Comparison of ENCODE assay signal across 18 mouse cellular contexts in genomic region chr2:167945451-167945850, GRCm38 (mm10). TPM values are rescaled to one million over a fixed set of nuclear protein-coding genes. Genes with fewer than 3 reads are reported as not detected.
DNase-seq lines count a peak whose midpoint lies in the region; ATAC-seq and TF ChIP-seq lines count a peak whose summit lies in the region.
"Had no signal": no experiment of that assay in that cellular context is flagged by ENCODE, and none has a peak within 500 bp of the region (broad histone marks: within the 10 kb centered on the region; RNA-seq: fewer than 3 reads in every experiment).

No protein-coding gene starts in this region.

- TF ChIP-seq EP300 in CH12.LX (IDR thresholded peaks at IDR 0.05; ENCODE audit: low read length): no peak

- in situ Hi-C loops in CH12.LX (cut with MboI; ENCODE audit: low pct_ligation_motif_present, low pct_unique_long_range_greater_than_20kb, low sequenced_read_pairs): no loop called here

- H3K9me3 ChIP-seq in hindbrain, embryonic 11.5 days (ENCODE audit: control insufficient read depth, low read length): no peaks in the 10 kb centered on the region
- no peaks in the 10 kb centered on the region for H3K9me3 ChIP-seq in hindbrain, embryonic 16.5 days (ENCODE audit: control insufficient read depth, low read length)
- no peaks in the 10 kb centered on the region for H3K9me3 ChIP-seq in CH12.LX (replicated peaks; ENCODE audit: low read length)
- H3K9me3 ChIP-seq in hindbrain, postnatal 0 days (ENCODE audit: low read length): no peaks in the 10 kb centered on the region
- H3K9me3 ChIP-seq in intestine, embryonic 16.5 days (ENCODE audit: control insufficient read depth, low read length): no peaks in the 10 kb centered on the region
- H3K9me3 ChIP-seq: stomach, embryonic 15.5 days had no signal

- no peak overlapping the region for H3K4me2 ChIP-seq in hindbrain, embryonic 11.5 days (replicated peaks; ENCODE audit: low read depth, low read length)
- no peak overlapping the region for H3K4me2 ChIP-seq in hindbrain, embryonic 16.5 days (ENCODE audit: low read length)
- 0 out of 2 replicates have a peak overlapping the region, but pooled peaks have one; percentile 4 for H3K4me2 ChIP-seq in CH12.LX (ENCODE audit: insufficient read depth, low read depth, poor library complexity, severe bottlenecking)
- H3K4me2 ChIP-seq in hindbrain, postnatal 0 days (ENCODE audit: low read depth, low read length): no peak overlapping the region
- H3K4me2 ChIP-seq in intestine, embryonic 16.5 days (ENCODE audit: low read depth, low read length): no peak overlapping the region
- H3K4me2 ChIP-seq: liver, embryonic 11.5 days; lung, embryonic 14.5 days; stomach, embryonic 15.5 days had no signal

- no peak for ATAC-seq in hindbrain, embryonic 11.5 days (ENCODE audit: low FRiP score)
- no peak for ATAC-seq in hindbrain, embryonic 16.5 days
- ATAC-seq in hindbrain, postnatal 0 days: peak; percentile 48; the same call in 1 of the 2 replicates
- no peak for ATAC-seq in intestine, embryonic 16.5 days

- peak; percentile 51 for DNase-seq in adrenal gland, adult 2 months
- DNase-seq in adrenal gland, postnatal 4 days (ENCODE audit: low spot score in 2 of 2): no peak
- no peak for DNase-seq in hindbrain, embryonic 11.5 days (ENCODE audit: low spot score)
- no peak for DNase-seq in CH12.LX (ENCODE audit: extremely low read depth)
- DNase-seq in hindbrain, postnatal 0 days (ENCODE audit: low spot score): peak; percentile 26
- DNase-seq in layer of hippocampus, adult 9-10 months (ENCODE audit: low spot score): no peak
- DNase-seq: cerebellum, adult 8-10 months; gastrocnemius, postnatal 36 days; lung, embryonic 14.5 days; right cerebral cortex, adult 18-20 months; thymus, postnatal 36 days had no signal

- no peak for TF ChIP-seq RAD21 in CH12.LX (IDR thresholded peaks at IDR 0.05; ENCODE audit: low read depth, low read length)

- H3K9ac ChIP-seq in hindbrain, embryonic 11.5 days (ENCODE audit: low read depth, low read length): 0 out of 2 replicates have a peak overlapping the region, but pooled peaks have one; percentile 15
- H3K9ac ChIP-seq in hindbrain, embryonic 16.5 days (ENCODE audit: low read depth, low read length): no peak overlapping the region
- H3K9ac ChIP-seq in CH12.LX (ENCODE audit: insufficient read depth, low read depth): no peak overlapping the region
- H3K9ac ChIP-seq in hindbrain, postnatal 0 days (replicated peaks; ENCODE audit: low read length): no peak overlapping the region; the same call in 1 of the 2 replicates
- H3K9ac ChIP-seq in intestine, embryonic 16.5 days (ENCODE audit: low read depth, low read length): no peak overlapping the region
- H3K9ac ChIP-seq: lung, embryonic 14.5 days; stomach, embryonic 15.5 days had no signal

- no peaks in the 10 kb centered on the region for H3K27me3 ChIP-seq in hindbrain, embryonic 11.5 days (ENCODE audit: control insufficient read depth, insufficient read depth, low read length)
- no peaks in the 10 kb centered on the region for H3K27me3 ChIP-seq in hindbrain, embryonic 16.5 days (replicated peaks; ENCODE audit: control insufficient read depth, insufficient read depth, low read length)
- H3K27me3 ChIP-seq in CH12.LX (replicated peaks): no peaks in the 10 kb centered on the region
- H3K27me3 ChIP-seq in hindbrain, postnatal 0 days (ENCODE audit: insufficient read depth, low read length): no peaks in the 10 kb centered on the region
- no peaks in the 10 kb centered on the region for H3K27me3 ChIP-seq in intestine, embryonic 16.5 days (replicated peaks; ENCODE audit: control insufficient read depth, insufficient read depth, low read length)
- H3K27me3 ChIP-seq: stomach, embryonic 15.5 days had no signal

- TF ChIP-seq CTCF in CH12.LX (conservative IDR thresholded peaks at IDR 0.05 in 1 of 2, IDR thresholded peaks at IDR 0.05 in 1 of 2; ENCODE audit: low read depth in 2 of 2, low read length in 2 of 2): no peak
- no peak for TF ChIP-seq CTCF in hindbrain, postnatal 0 days (IDR thresholded peaks at IDR 0.05; ENCODE audit: low read depth)

- no peak for TF ChIP-seq POLR2A in CH12.LX (IDR thresholded peaks at IDR 0.05; ENCODE audit: low read depth, low read length)

- H3K4me3 ChIP-seq in hindbrain, embryonic 11.5 days (ENCODE audit: low read depth, low read length): no peak overlapping the region
- H3K4me3 ChIP-seq in hindbrain, embryonic 16.5 days (ENCODE audit: low read length): no peak overlapping the region
- H3K4me3 ChIP-seq in CH12.LX (replicated peaks in 1 of 3; ENCODE audit: low read depth in 2 of 3, low read length in 2 of 3, poor library complexity in 1 of 3): peak overlapping the region in 1 of 3 experiments; percentile 7
- no peak overlapping the region for H3K4me3 ChIP-seq in hindbrain, postnatal 0 days (ENCODE audit: low read length)
- H3K4me3 ChIP-seq in intestine, embryonic 16.5 days (ENCODE audit: low read length): no peak overlapping the region
- H3K4me3 ChIP-seq: erythroblast, embryonic 14.5 days; left cerebral cortex, adult 2 months; stomach, embryonic 15.5 days had no signal

- H3K79me2 ChIP-seq in CH12.LX (replicated peaks; ENCODE audit: control insufficient read depth, extremely low read depth, insufficient read depth, poor library complexity, severe bottlenecking): peaks cover 99% of the 10 kb centered on the region

- WGBS in hindbrain, embryonic 11.5 days: 88% methylated on average over 5 of the region's 5 CpGs
- WGBS in hindbrain, embryonic 16.5 days: 73% methylated on average over 5 of the region's 5 CpGs
- WGBS in hindbrain, postnatal 0 days: 67% methylated on average over 5 of the region's 5 CpGs
- 77% methylated on average over 5 of the region's 5 CpGs for WGBS in intestine, embryonic 16.5 days

- no peak overlapping the region for H3K27ac ChIP-seq in hindbrain, embryonic 11.5 days (ENCODE audit: low read depth, low read length)
- H3K27ac ChIP-seq in hindbrain, embryonic 16.5 days (ENCODE audit: low read depth, low read length): no peak overlapping the region
- peak overlapping the region; percentile 1; the same call in 1 of the 2 replicates for H3K27ac ChIP-seq in CH12.LX (ENCODE audit: insufficient read depth, low read depth)
- H3K27ac ChIP-seq in hindbrain, postnatal 0 days: peak overlapping the region; percentile 15; the same call in 1 of the 2 replicates
- H3K27ac ChIP-seq in intestine, embryonic 16.5 days (ENCODE audit: low read length): no peak overlapping the region
- H3K27ac ChIP-seq: left cerebral cortex, adult 2 months; macrophage; stomach, embryonic 15.5 days had no signal

- peaks cover 4% of the 10 kb centered on the region for H3K4me1 ChIP-seq in hindbrain, embryonic 11.5 days (replicated peaks; ENCODE audit: control insufficient read depth, insufficient read depth, low read length)
- peaks cover 48% of the 10 kb centered on the region for H3K4me1 ChIP-seq in hindbrain, embryonic 16.5 days (ENCODE audit: control insufficient read depth, insufficient read depth, low read depth, low read length)
- peaks cover 78 to 99% of the 10 kb centered on the region in 2 experiments for H3K4me1 ChIP-seq in CH12.LX (ENCODE audit: control insufficient read depth in 1 of 2, insufficient read depth in 2 of 2)
- H3K4me1 ChIP-seq in hindbrain, postnatal 0 days (ENCODE audit: insufficient read depth, low read length): peaks cover 51% of the 10 kb centered on the region
- peaks cover 28% of the 10 kb centered on the region for H3K4me1 ChIP-seq in intestine, embryonic 16.5 days (ENCODE audit: control insufficient read depth, insufficient read depth, low read length)

- H3K36me3 ChIP-seq in hindbrain, embryonic 11.5 days (ENCODE audit: control insufficient read depth, insufficient read depth, low read length): no peaks in the 10 kb centered on the region
- no peaks in the 10 kb centered on the region for H3K36me3 ChIP-seq in hindbrain, embryonic 16.5 days (ENCODE audit: control insufficient read depth, insufficient read depth, low read length)
- H3K36me3 ChIP-seq in CH12.LX (replicated peaks in 1 of 2; ENCODE audit: control insufficient read depth in 1 of 2, insufficient read depth in 1 of 2, low read length in 1 of 2): peaks cover 0 to 44% of the 10 kb centered on the region in 2 experiments
- H3K36me3 ChIP-seq in hindbrain, postnatal 0 days (ENCODE audit: insufficient read depth, low read length): no peaks in the 10 kb centered on the region
- H3K36me3 ChIP-seq in intestine, embryonic 16.5 days (ENCODE audit: control insufficient read depth, insufficient read depth, low read length): no peaks in the 10 kb centered on the region
- H3K36me3 ChIP-seq: stomach, embryonic 15.5 days had no signal

- dilution Hi-C loops in CH12.LX (cut with MboI; ENCODE audit: extremely low pct_ligation_motif_present, extremely low pct_unique_long_range_greater_than_20kb, low sequenced_read_pairs): no loop called here

TF ChIP-seq in CH12.LX, 34 proteins besides CTCF, POLR2A, EP300 and RAD21 (continues in another document):
- TF ChIP-seq ZKSCAN1 (IDR thresholded peaks at IDR 0.05; ENCODE audit: borderline replicate concordance, low read depth, low read length) (no peak), POLR2AphosphoS2 (IDR thresholded peaks at IDR 0.05; ENCODE audit: low read depth, low read length) (no peak), TBP (conservative IDR thresholded peaks at IDR 0.05; ENCODE audit: low read depth, low read length) (no peak), NRF1 (IDR thresholded peaks at IDR 0.05; ENCODE audit: low read depth, low read length) (no peak), MAZ (IDR thresholded peaks at IDR 0.05; ENCODE audit: low read depth, low read length) (no peak), MEF2A (IDR thresholded peaks at IDR 0.05; ENCODE audit: borderline replicate concordance, low read depth, low read length) (no peak), ETS1 (conservative IDR thresholded peaks at IDR 0.05; ENCODE audit: low read depth, low read length) (no peak), SIN3A (IDR thresholded peaks at IDR 0.05; ENCODE audit: low read length) (no peak), ZMIZ1 (IDR thresholded peaks at IDR 0.05; ENCODE audit: low read depth, low read length) (no peak), SMC3 (IDR thresholded peaks at IDR 0.05; ENCODE audit: low read depth, low read length) (no peak), TCF12 (IDR thresholded peaks at IDR 0.05; ENCODE audit: low read depth, low read length) (no peak)

RNA-seq across cellular contexts. Expression of gene Ptpn1, which starts 13.6 kb away (rescaled TPM):
- total RNA-seq in adrenal gland, adult 2 months (2021): 10 to 100 TPM; 55.1 to 71.3 TPM
- 52.3 and 57.9 TPM in 2 replicates for polyA plus RNA-seq in adrenal gland, adult 2 months (2012; rRNA removed)
- total RNA-seq in adrenal gland, postnatal 4 days (2021): 10 to 100 TPM; 49.4 to 58.7 TPM
- 81.9 and 90.3 TPM in 2 replicates for polyA plus RNA-seq in hindbrain, embryonic 11.5 days (2014; fragmentation: Nextera tagmentation; extraction: Ambion mirVana)
- 64.8 and 69.2 TPM in 2 replicates for polyA plus RNA-seq in hindbrain, embryonic 16.5 days (2015; fragmentation: Nextera tagmentation; extraction: Ambion mirVana)
- total RNA-seq in CH12.LX (2012; rRNA removed) (77.6 and 90.0 TPM in 2 replicates), CH12.LX (2014; rRNA removed) (69.8 and 78.5 TPM in 2 replicates)
- polyA plus RNA-seq in CH12.LX (2012; ENCODE audit: insufficient read length, low read depth): 131 and 139 TPM in 2 replicates
- total RNA-seq in hindbrain, postnatal 0 days (2014; rRNA removed): 35.7 and 39.2 TPM in 2 replicates
- 60.0 and 60.1 TPM in 2 replicates for polyA plus RNA-seq in hindbrain, postnatal 0 days (2015; fragmentation: Nextera tagmentation; extraction: Ambion mirVana)
- 37.7 and 45.5 TPM in 2 replicates for polyA plus RNA-seq in intestine, embryonic 16.5 days (2015; fragmentation: Nextera tagmentation; extraction: Ambion mirVana)

Comparison
In these comparisons a context has a peak if more than half of its experiments do, and no peak if none do; other contexts are left out.
1. DNase-seq: peak in adrenal gland, adult 2 months (single experiment) and hindbrain, postnatal 0 days (single experiment); none in adrenal gland, postnatal 4 days (0 of 2), hindbrain, embryonic 11.5 days (single experiment), CH12.LX (single experiment) and layer of hippocampus, adult 9-10 months (single experiment).
2. H3K27ac ChIP-seq: peak in CH12.LX (single experiment) and hindbrain, postnatal 0 days (single experiment); none in hindbrain, embryonic 11.5 days (single experiment), hindbrain, embryonic 16.5 days (single experiment) and intestine, embryonic 16.5 days (single experiment).